Mouse (Mus musculus) c-Kit-positive CD71-positive TER-119-negative erythroid progenitor cells, embryonic 14.5 days (primary cell): ENCODE data around the gene B3galt4.
A peak's percentile ranks its signal among the peaks of the same experiment; 100 is the strongest.

ENCODE experiments used
- DNase-seq: peaks from one replicate; pipeline ENCODE4 v3.0.0-alpha.2; 2013; ENCODE audit warnings: low read depth

Gene B3galt4

GRCm38 (mm10) chr17:33943454-33943853 lies 7.8 kb downstream of the B3galt4 start:
- DNase-seq = no peak

- DNase-seq = no peak
These were observed 9.9 kb downstream of the B3galt4 start for GRCm38 (mm10) chr17:33941381-33941780.

GRCm38 (mm10) chr17:33940981-33941380 lies 10.3 kb downstream of the B3galt4 start:
- DNase-seq = no peak

- DNase-seq = peak; percentile 90
These were observed 11.0 kb downstream of the B3galt4 start, which contains the start of the genes Pfdn6 and Wdr46 for GRCm38 (mm10) chr17:33940206-33940805. Pfdn6 (minus strand) TSS chr17:33940343. Wdr46 (plus strand) TSS chr17:33940660.

- DNase-seq = no peak
These were observed 12.5 kb downstream of the B3galt4 start for GRCm38 (mm10) chr17:33938783-33939182.

GRCm38 (mm10) chr17:33936993-33937392 lies 14.3 kb downstream of the B3galt4 start:
- DNase-seq = no peak

- DNase-seq = no peak
These were observed 15.7 kb downstream of the B3galt4 start for GRCm38 (mm10) chr17:33935422-33936055.

- DNase-seq = no peak
These were observed 18.3 kb downstream of the B3galt4 start for GRCm38 (mm10) chr17:33932970-33933369.

GRCm38 (mm10) chr17:33932448-33932847 lies 18.8 kb downstream of the B3galt4 start:
- DNase-seq = no peak

- DNase-seq = no peak
These were observed 19.3 kb downstream of the B3galt4 start for GRCm38 (mm10) chr17:33931947-33932346.

- DNase-seq = no peak
These were observed 20.0 kb downstream of the B3galt4 start for GRCm38 (mm10) chr17:33931159-33931866.

GRCm38 (mm10) chr17:33930280-33931158 lies 20.8 kb downstream of the B3galt4 start:
- no peak for DNase-seq

- peak; percentile 89 for DNase-seq
These were observed 21.7 kb downstream of the B3galt4 start, which contains the start of gene Rgl2 for GRCm38 (mm10) chr17:33929371-33930279. Rgl2 (plus strand) TSS chr17:33929543.

- no peak for DNase-seq
These were observed 22.9 kb downstream of the B3galt4 start for GRCm38 (mm10) chr17:33928251-33928947.

- no peak for DNase-seq
These were observed 24.9 kb downstream of the B3galt4 start for GRCm38 (mm10) chr17:33926207-33926932.

- no peak for DNase-seq
These were observed 25.7 kb downstream of the B3galt4 start for GRCm38 (mm10) chr17:33925406-33926116.

- no peak for DNase-seq
These were observed 26.6 kb downstream of the B3galt4 start for GRCm38 (mm10) chr17:33924577-33925283.

- no peak for DNase-seq
These were observed 29.9 kb downstream of the B3galt4 start for GRCm38 (mm10) chr17:33921361-33921760.
